Mouse (Mus musculus): ENCODE results near the gene Hist1h2bh. TPM values are rescaled to one million over a fixed set of nuclear protein-coding genes. Genes with fewer than 3 reads are reported as not detected.
A peak's percentile ranks its signal among the peaks of the same experiment; 100 is the strongest.

Gene Hist1h2bh
- total RNA-seq, 2 experiments from 2014 or later: 0.54 to 0.67 TPM

- DNase-seq (ENCODE audit: low spot score in 2 of 2): no peak
Measured at GRCm38 (mm10) chr13:23532262-23533075, 10.7 kb downstream of the Hist1h2bh start.

GRCm38 (mm10) chr13:23530901-23531875 lies 12.0 kb downstream of the Hist1h2bh start, which contains the start of gene Hist1h4h:
Hist1h4h (plus strand) TSS chr13:23531050.
- DNase-seq (ENCODE audit: low spot score in 2 of 2): peak; percentile 95 to 96

- peak; percentile 60 to 65 for DNase-seq (ENCODE audit: low spot score in 2 of 2)
Measured at GRCm38 (mm10) chr13:23530181-23530900, 12.9 kb downstream of the Hist1h2bh start.

GRCm38 (mm10) chr13:23529480-23530165 lies 13.6 kb downstream of the Hist1h2bh start:
- no peak for DNase-seq (ENCODE audit: low spot score in 2 of 2)

- DNase-seq (ENCODE audit: low spot score in 2 of 2): no peak
Measured at GRCm38 (mm10) chr13:23529005-23529404, 14.2 kb downstream of the Hist1h2bh start.

GRCm38 (mm10) chr13:23526312-23526711 lies 16.9 kb downstream of the Hist1h2bh start:
- DNase-seq (ENCODE audit: low spot score in 2 of 2): peak; percentile 91 to 94

GRCm38 (mm10) chr13:23525901-23526300 lies 17.3 kb downstream of the Hist1h2bh start:
- no peak for DNase-seq (ENCODE audit: low spot score in 2 of 2)

- peak; percentile 63 to 75 for DNase-seq (ENCODE audit: low spot score in 2 of 2)
Measured at GRCm38 (mm10) chr13:23524654-23525053, 18.5 kb downstream of the Hist1h2bh start.

- DNase-seq (ENCODE audit: low spot score in 2 of 2): no peak
Measured at GRCm38 (mm10) chr13:23523976-23524375, 19.2 kb downstream of the Hist1h2bh start.

GRCm38 (mm10) chr13:23521703-23522102 lies 21.5 kb downstream of the Hist1h2bh start:
- peak; percentile 83 for DNase-seq (ENCODE audit: low spot score in 2 of 2)

- peak; percentile 73 to 83 for DNase-seq (ENCODE audit: low spot score in 2 of 2)
Measured at GRCm38 (mm10) chr13:23519416-23519815, 23.8 kb downstream of the Hist1h2bh start.

- DNase-seq (ENCODE audit: low spot score in 2 of 2): peak; percentile 81 to 86
Measured at GRCm38 (mm10) chr13:23518885-23519284, 24.3 kb downstream of the Hist1h2bh start.

GRCm38 (mm10) chr13:23518295-23518603 lies 24.9 kb downstream of the Hist1h2bh start:
- DNase-seq (ENCODE audit: low spot score in 2 of 2): no peak

- DNase-seq (ENCODE audit: low spot score in 2 of 2): peak; percentile 88 to 93
Measured at GRCm38 (mm10) chr13:23517603-23518294, 25.4 kb downstream of the Hist1h2bh start.

GRCm38 (mm10) chr13:23516822-23517602 lies 26.2 kb downstream of the Hist1h2bh start:
- peak; percentile 76 to 78 for DNase-seq (ENCODE audit: low spot score in 2 of 2)

GRCm38 (mm10) chr13:23515826-23516620 lies 27.2 kb downstream of the Hist1h2bh start:
- DNase-seq (ENCODE audit: low spot score in 2 of 2): no peak

GRCm38 (mm10) chr13:23515281-23515680 lies 27.9 kb downstream of the Hist1h2bh start:
- no peak for DNase-seq (ENCODE audit: low spot score in 2 of 2)

- no peak for DNase-seq (ENCODE audit: low spot score in 2 of 2)
Measured at GRCm38 (mm10) chr13:23513517-23513916, 29.7 kb downstream of the Hist1h2bh start.
